Mouse (Mus musculus): ENCODE data around the gene Pakap.

Pakap gene

GRCm38 (mm10) chr4:57847676-57848075 is 279.7 kb downstream of the Pakap start:
- no peak for DNase-seq

DNA sequence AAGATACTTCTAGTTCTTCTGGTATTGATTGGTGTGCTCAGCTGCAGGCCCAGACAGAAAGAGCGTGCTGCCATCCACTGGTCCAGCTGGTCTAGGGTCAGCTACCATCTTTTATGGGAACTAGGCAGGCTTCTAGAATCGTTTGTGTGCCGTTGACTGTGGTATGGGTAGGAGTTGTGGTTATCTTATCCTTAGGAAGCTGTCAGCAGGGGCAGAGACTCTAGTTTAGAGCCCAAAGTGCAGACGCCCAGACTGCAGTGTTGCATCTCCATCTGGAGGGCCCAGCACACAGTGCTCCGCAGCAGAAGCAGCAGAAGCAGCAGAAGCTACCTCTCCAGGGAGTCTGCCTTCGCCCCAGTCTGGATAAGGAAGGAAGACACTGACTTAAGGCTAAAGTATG is 281.5 kb downstream of the Pakap start:
- DNase-seq, result no peak

DNA sequence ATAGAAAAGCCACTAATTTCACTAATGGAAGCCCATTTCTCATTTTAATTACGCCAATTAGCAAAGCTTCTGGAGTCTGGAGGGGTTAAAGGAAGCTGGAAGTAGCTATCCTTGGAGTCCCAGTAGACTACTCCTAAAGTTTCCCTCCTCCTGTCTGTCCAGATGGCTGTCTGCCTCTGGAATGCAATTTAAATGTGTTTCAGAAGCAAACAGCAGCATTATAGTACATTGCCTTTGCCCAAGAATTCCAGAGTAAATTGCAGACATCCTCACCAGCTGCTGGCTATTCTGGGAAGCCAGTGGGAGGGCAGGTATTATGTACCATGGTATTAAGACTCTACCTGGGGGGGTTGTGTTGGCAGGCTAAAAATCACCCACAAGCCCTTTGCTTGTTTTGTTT is 283.8 kb downstream of the Pakap start:
- DNase-seq, result no peak

GRCm38 (mm10) chr4:57852461-57853040 is 284.6 kb downstream of the Pakap start:
- DNase-seq, result no peak

- no peak for DNase-seq
These were observed 286.2 kb downstream of the Pakap start for GRCm38 (mm10) chr4:57854181-57854580.

- DNase-seq, result no peak
These were observed 287.4 kb downstream of the Pakap start for GRCm38 (mm10) chr4:57855281-57855941.

DNA sequence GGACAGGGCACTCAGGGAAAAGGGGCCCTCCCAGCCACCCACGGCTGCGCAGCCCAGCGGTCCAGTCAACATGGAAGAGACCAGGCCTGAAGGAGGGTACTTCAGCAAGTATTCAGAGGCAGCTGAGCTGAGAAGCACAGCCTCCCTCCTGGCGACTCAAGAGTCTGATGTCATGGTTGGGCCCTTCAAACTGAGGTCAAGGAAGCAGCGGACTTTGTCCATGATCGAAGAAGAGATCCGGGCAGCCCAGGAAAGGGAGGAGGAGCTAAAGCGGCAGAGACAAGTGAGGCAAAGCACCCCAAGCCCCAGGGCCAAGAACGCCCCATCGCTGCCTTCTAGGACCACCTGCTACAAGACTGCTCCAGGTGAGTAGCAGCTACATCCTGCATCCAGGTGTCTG is 288.7 kb downstream of the Pakap start:
- no peak for DNase-seq

DNA sequence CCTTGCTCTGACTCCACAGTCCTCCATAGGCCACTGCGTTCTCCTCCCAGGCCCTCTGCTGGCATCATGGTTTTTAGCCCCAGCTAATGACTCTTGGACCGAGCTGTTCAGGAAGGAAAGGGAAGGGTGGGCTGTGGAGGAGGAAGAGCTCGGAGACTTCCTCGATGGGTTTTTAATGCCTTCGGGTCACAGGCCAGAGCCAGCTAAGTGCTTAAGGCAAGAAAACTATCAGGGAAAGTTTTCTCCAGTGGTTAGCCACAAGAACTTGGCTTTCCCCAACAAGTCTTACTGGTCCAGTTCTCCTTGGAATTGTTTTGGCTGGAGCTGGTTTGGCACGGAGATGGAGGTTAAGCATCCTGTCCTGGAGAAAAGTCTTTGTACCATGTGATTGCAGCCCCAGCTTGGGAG is 292.2 kb downstream of the Pakap start:
- no peak for DNase-seq

- no peak for DNase-seq
These were observed 293.2 kb downstream of the Pakap start for GRCm38 (mm10) chr4:57861166-57861565.

GRCm38 (mm10) chr4:57861856-57862255 is 293.9 kb downstream of the Pakap start:
- no peak for DNase-seq

GRCm38 (mm10) chr4:57862269-57862986 is 294.4 kb downstream of the Pakap start:
- no peak for DNase-seq

- DNase-seq, result no peak
These were observed 298.1 kb downstream of the Pakap start for GRCm38 (mm10) chr4:57866088-57866487.

GRCm38 (mm10) chr4:57866990-57867389 is 299.0 kb downstream of the Pakap start:
- DNase-seq, result no peak

DNA sequence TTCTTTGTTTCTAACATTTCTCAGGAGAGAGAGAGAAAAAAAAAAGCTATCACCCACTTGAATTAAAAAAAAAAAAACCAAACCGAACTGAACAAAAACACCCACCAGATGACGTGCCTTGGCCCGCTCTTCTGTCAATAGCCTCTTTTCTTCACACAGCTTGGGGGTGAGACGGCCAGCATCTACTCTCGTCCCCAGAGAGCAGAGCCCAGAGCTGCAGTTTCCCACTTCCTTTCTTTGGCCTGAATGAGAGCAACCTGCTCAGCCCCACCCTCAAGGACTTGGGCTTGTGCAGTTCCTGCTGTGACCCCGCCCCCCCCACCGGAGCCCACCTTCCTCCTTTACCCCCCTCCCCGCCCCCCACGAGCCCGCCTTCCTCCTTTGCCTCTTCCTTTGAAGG is 299.5 kb downstream of the Pakap start:
- no peak for DNase-seq

DNA sequence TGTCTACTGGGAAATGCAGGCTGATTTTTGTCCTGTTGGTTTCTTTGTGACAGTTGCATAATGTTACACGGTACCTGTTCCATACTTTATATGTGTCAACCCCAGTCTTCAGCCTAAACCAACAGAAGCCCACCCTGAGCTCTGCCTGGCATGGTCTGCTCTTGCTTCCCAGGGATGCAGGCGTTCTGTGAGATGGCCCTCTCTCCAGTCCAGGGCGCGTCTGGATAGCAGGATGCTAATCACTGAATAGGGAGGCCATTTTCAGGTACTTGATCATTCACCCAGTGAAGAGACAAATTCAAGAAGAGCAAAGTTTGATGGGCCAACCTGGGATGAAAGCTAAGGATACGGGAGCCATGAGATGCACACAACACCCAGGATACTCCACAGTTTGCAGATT is 311.2 kb downstream of the Pakap start:
- no peak for DNase-seq

DNA sequence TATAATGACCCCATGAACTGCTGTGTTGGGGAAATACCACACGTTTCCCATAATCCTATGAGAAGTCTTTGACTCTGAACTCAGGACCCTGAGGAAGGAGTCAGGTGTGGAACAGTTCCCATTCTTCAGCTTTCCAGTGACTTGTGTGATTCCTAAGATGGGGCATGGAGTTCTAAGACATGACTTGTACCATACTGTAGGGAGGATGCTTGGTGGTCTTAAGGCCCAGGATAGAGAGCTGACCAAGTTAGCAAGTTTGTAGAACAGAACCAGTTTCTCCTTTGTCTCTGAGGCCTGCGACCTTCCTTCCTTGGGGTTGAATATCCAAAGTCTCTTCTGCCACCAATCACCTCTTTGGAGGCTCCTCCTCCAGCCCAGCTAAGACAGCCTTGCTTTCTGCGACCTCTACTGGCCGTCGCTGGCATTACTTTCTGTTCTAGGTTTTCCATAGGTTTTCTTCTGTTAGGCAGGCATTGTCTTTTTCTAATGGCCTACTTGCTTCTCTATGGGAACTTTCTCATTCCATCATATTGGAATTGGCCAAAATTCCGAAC is 311.9 kb downstream of the Pakap start:
- peak; percentile 69 to 76 for DNase-seq

GRCm38 (mm10) chr4:57883520-57884421 is 315.8 kb downstream of the Pakap start:
- DNase-seq, result no peak

DNA sequence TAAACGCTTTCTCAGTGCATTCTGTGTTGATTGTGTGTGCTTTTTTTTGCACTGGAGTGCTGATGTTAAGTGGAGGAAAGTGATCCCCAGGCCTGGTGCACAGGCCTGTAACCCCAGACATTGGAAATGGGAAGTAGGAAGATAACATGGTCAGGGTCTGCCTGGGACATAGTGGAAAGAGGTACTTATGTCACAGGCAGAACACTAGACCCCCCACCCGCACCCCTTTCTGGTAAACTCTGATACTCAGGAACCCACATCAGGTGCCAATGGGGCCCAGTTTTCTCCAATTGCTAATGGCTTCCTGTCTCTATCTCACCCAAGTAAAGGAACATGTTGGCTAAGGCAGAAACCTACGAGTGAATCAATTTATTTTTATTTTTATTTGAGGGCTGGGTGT is 316.5 kb downstream of the Pakap start:
- no peak for DNase-seq

- DNase-seq, result no peak
These were observed 317.2 kb downstream of the Pakap start for GRCm38 (mm10) chr4:57885186-57885585.

DNA sequence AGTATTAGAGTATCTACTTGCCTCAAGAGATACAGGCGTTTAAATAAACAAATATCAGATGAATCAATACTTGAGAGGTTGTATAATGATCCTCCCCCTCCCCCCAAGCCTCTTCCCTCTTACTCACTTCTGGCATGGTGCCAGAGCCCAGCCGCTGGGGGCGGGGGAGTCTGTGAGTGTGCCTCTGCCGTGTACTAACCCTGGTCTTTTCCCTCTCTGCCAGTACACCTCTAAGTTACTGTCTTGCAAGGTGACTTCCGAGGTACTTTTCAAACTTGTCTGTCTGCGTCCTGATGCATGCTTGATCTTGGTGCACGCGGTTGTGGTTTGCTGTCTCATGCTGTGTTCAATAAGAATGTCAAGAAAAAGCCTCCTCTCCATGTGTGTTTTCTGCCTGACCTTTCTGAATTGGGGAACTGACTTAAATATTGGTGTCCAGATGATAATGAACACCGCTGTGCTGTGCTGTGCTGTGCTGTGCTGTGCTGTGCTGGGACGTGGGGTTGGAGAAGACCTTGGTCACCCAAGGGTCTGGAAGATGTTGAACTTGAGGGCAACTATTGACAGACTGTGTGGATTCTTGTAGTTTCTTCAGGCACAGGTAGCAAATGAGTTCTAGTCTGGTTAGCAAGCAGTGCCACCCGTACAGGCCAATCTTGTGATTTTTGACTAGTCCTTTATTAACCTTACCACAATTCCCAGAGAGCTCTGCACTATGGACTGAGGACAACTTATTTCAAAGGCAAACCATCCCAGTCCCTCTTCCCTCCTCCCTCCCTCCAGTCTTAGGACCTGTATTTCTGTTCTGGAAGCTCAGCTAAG is 318.3 kb downstream of the Pakap start:
- DNase-seq, result no peak

- no peak for DNase-seq
These were observed 318.9 kb downstream of the Pakap start for GRCm38 (mm10) chr4:57886888-57887230.

GRCm38 (mm10) chr4:57888246-57888645 is 320.3 kb downstream of the Pakap start:
- DNase-seq, result no peak

All from cerebellum, adult 18-20 months (tissue).